Comparison of ENCODE assay signal across 8 mouse cellular contexts in genomic region chr14:30625856-30626726, GRCm38 (mm10). TPM values are rescaled to one million over a fixed set of nuclear protein-coding genes. Genes with fewer than 3 reads are reported as not detected.
A peak's percentile ranks its signal among the peaks of the same experiment; 100 is the strongest.
DNase-seq lines count a peak whose midpoint lies in the region; ATAC-seq and TF ChIP-seq lines count a peak whose summit lies in the region.

Gene Prkcd, minus strand, starts transcription at chr14:30626210.

- H3K36me3 ChIP-seq in heart, embryonic 12.5 days = no peaks in the 10 kb centered on the region
- no peaks in the 10 kb centered on the region for H3K36me3 ChIP-seq in kidney, embryonic 16.5 days (ENCODE audit: insufficient read depth, low read length)
- H3K36me3 ChIP-seq in liver, embryonic 13.5 days = no peaks in the 10 kb centered on the region
- no peaks in the 10 kb centered on the region for H3K36me3 ChIP-seq in testis, adult 2 months (ENCODE audit: control insufficient read depth, insufficient read depth, low read length)

- peak; percentile 77 for ATAC-seq in CD4-positive, CD25-positive, alpha-beta regulatory T cell, adult 4 months
- 0 out of 2 replicates have a peak, but pooled peaks have one; percentile 36 for ATAC-seq in erythroblast, adult 5-6 weeks (replicated peaks; ENCODE audit: low FRiP score, poor library complexity, severe bottlenecking)
- peak; percentile 85 for ATAC-seq in heart, embryonic 12.5 days (ENCODE audit: insufficient number of reproducible peaks, low FRiP score)
- ATAC-seq in kidney, embryonic 16.5 days (ENCODE audit: low FRiP score, low TSS enrichment) = peak; percentile 79
- peak; percentile 73 for ATAC-seq in liver, embryonic 13.5 days (ENCODE audit: low read depth)

- H3K4me2 ChIP-seq in heart, embryonic 12.5 days = peak within 1 kb of the TSS; percentile 72
- H3K4me2 ChIP-seq in kidney, embryonic 16.5 days (replicated peaks; ENCODE audit: low read depth, low read length) = peak within 1 kb of the TSS; percentile 70
- H3K4me2 ChIP-seq in liver, embryonic 13.5 days = peak within 1 kb of the TSS; percentile 98

- H3K27me3 ChIP-seq in heart, embryonic 12.5 days (replicated peaks) = 0 out of 2 replicates have a peak, but pooled peaks cover 10% of the 10 kb centered on the region
- no peaks in the 10 kb centered on the region for H3K27me3 ChIP-seq in kidney, embryonic 16.5 days (ENCODE audit: insufficient read depth, low read length)
- no peaks in the 10 kb centered on the region for H3K27me3 ChIP-seq in liver, embryonic 13.5 days
- peaks cover 3% of the 10 kb centered on the region; the same call in 1 of the 2 replicates for H3K27me3 ChIP-seq in testis, adult 2 months (ENCODE audit: control insufficient read depth, insufficient read depth, low read length)

- H3K27ac ChIP-seq in bone marrow macrophage, adult 2 months (ENCODE audit: insufficient read depth, low read depth, low read length) = peak within 1 kb of the TSS; percentile 91
- H3K27ac ChIP-seq in heart, embryonic 12.5 days (ENCODE audit: poor library complexity, severe bottlenecking) = no peak within 1 kb of the TSS
- H3K27ac ChIP-seq in kidney, embryonic 16.5 days (ENCODE audit: low read length) = peak within 1 kb of the TSS; percentile 75
- H3K27ac ChIP-seq in liver, embryonic 13.5 days = peak within 1 kb of the TSS; percentile 69
- H3K27ac ChIP-seq in testis, adult 2 months (ENCODE audit: control insufficient read depth, insufficient read depth, low read depth, low read length) = peak within 1 kb of the TSS; percentile 33; the same call in 1 of the 2 replicates

- H3K9ac ChIP-seq in heart, embryonic 12.5 days = peak within 1 kb of the TSS; percentile 70
- H3K9ac ChIP-seq in kidney, embryonic 16.5 days (replicated peaks; ENCODE audit: low read length) = peak within 1 kb of the TSS; percentile 76
- H3K9ac ChIP-seq in liver, embryonic 13.5 days = peak within 1 kb of the TSS; percentile 83

- peak; percentile 42; the same call in 1 of the 2 replicates for TF ChIP-seq POLR2A in bone marrow macrophage, adult 2 months (IDR thresholded peaks at IDR 0.05; ENCODE audit: borderline replicate concordance, low read depth, low read length)
- TF ChIP-seq POLR2A in testis, adult 2 months (IDR thresholded peaks at IDR 0.05; ENCODE audit: control insufficient read depth, low read depth, low read length) = no peak; the same call in 1 of the 2 replicates

- H3K4me3 ChIP-seq in bone marrow macrophage, adult 2 months (ENCODE audit: insufficient read depth, low read length) = peak within 1 kb of the TSS; percentile 96
- H3K4me3 ChIP-seq in heart, embryonic 12.5 days = peak within 1 kb of the TSS; percentile 62
- peak within 1 kb of the TSS; percentile 80 for H3K4me3 ChIP-seq in kidney, embryonic 16.5 days (ENCODE audit: low read length)
- H3K4me3 ChIP-seq in liver, embryonic 13.5 days (replicated peaks) = peak within 1 kb of the TSS; percentile 79
- H3K4me3 ChIP-seq in testis, adult 2 months (ENCODE audit: control insufficient read depth, low read depth, low read length) = peak within 1 kb of the TSS; percentile 87

- H3K4me1 ChIP-seq in bone marrow macrophage, adult 2 months (ENCODE audit: control insufficient read depth, insufficient read depth, low read length) = peaks cover 61% of the 10 kb centered on the region
- peaks cover 22% of the 10 kb centered on the region for H3K4me1 ChIP-seq in heart, embryonic 12.5 days (replicated peaks)
- peaks cover 37% of the 10 kb centered on the region for H3K4me1 ChIP-seq in kidney, embryonic 16.5 days (ENCODE audit: insufficient read depth, low read length)
- peaks cover 63% of the 10 kb centered on the region for H3K4me1 ChIP-seq in liver, embryonic 13.5 days (replicated peaks)
- H3K4me1 ChIP-seq in testis, adult 2 months (ENCODE audit: control insufficient read depth, insufficient read depth, low read length) = peaks cover 11% of the 10 kb centered on the region

- H3K9me3 ChIP-seq in heart, embryonic 12.5 days (replicated peaks) = no peaks in the 10 kb centered on the region
- H3K9me3 ChIP-seq in kidney, embryonic 16.5 days (ENCODE audit: low read length) = no peaks in the 10 kb centered on the region
- H3K9me3 ChIP-seq in liver, embryonic 13.5 days (replicated peaks) = no peaks in the 10 kb centered on the region

- peak; percentile 75 for DNase-seq in liver, embryonic 13.5 days
- DNase-seq in natural killer cell, adult 2 months (ENCODE audit: low spot score in 2 of 2) = peak; percentile 87 to 89

- TF ChIP-seq CTCF in bone marrow macrophage, adult 2 months (IDR thresholded peaks at IDR 0.05; ENCODE audit: low read depth, low read length) = no peak
- no peak for TF ChIP-seq CTCF in testis, adult 2 months (IDR thresholded peaks at IDR 0.05; ENCODE audit: control insufficient read depth, insufficient read depth, insufficient replicate concordance, low read depth, low read length)

- WGBS in heart, embryonic 12.5 days = under 1% methylated on average over 71 of the region's 71 CpGs
- WGBS in kidney, embryonic 16.5 days = under 1% methylated on average over 62 of the region's 71 CpGs
- 1% methylated on average over 67 of the region's 71 CpGs for WGBS in liver, embryonic 13.5 days (ENCODE audit: insufficient replicate concordance)

RNA-seq across cellular contexts. Expression of gene Prkcd, which starts in this region (rescaled TPM):
- 10 to 100 TPM; 32.5 to 37.2 TPM for polyA plus RNA-seq in CD4-positive, CD25-positive, alpha-beta regulatory T cell, adult 4 months (2017; shearing (Covaris generic))
- polyA plus RNA-seq in bone marrow macrophage, adult 2 months (2012; ENCODE audit: insufficient read depth, insufficient read length, missing spikeins) = 404 TPM in 2 replicates
- total RNA-seq in erythroblast, adult 5-6 weeks (2015; ENCODE audit: low replicate concordance) = 35.5 and 43.7 TPM in 2 replicates
- total RNA-seq in erythroblast, adult 5-6 weeks (2017; ENCODE audit: low replicate concordance) = 39.9 and 41.3 TPM in 2 replicates
- polyA plus RNA-seq in heart, embryonic 12.5 days (2016; fragmentation: Nextera tagmentation; extraction: Ambion mirVana) = 38.8 and 40.7 TPM in 2 replicates
- polyA plus RNA-seq in kidney, embryonic 16.5 days (2015; fragmentation: Nextera tagmentation; extraction: Ambion mirVana) = 48.9 and 52.4 TPM in 2 replicates
- polyA plus RNA-seq in liver, embryonic 13.5 days (2015; fragmentation: Nextera tagmentation; extraction: Ambion mirVana) = 16.0 and 16.3 TPM in 2 replicates
- polyA plus RNA-seq in testis, adult 2 months (2012; rRNA removed) = 240 and 255 TPM in 2 replicates
